Mouse (Mus musculus) liver, adult 2 months (tissue): Measurements from ENCODE around the gene Tas2r105. TPM values are rescaled to one million over a fixed set of nuclear protein-coding genes. Genes with fewer than 3 reads are reported as not detected.

Experiments used
- DNase-seq: peaks from one replicate; pipeline ENCODE4 v3.0.0-alpha.2; 2011; ENCODE audit warnings: low read depth, low spot score; ENCODE audit errors: extremely low read depth
- H3K27ac ChIP-seq: fragments of 200-500 bp; replicated peaks from 2 replicates; pipeline ENCODE4 v1.5.1; 2012; ENCODE audit warnings: low read depth, mild to moderate bottlenecking, control low read depth, inconsistent platforms, low read length; ENCODE audit not compliant: insufficient read depth
- H3K27me3 ChIP-seq: fragments of 200-500 bp; 2 replicates; pipeline ENCODE4 v1.6.1; 2012; ENCODE audit warnings: mild to moderate bottlenecking, moderate library complexity, low read length, inconsistent platforms; ENCODE audit not compliant: control insufficient read depth, insufficient read depth
- H3K36me3 ChIP-seq: fragments of 200-500 bp; 2 replicates; pipeline ENCODE4 v1.6.1; 2012; ENCODE audit warnings: low read length, inconsistent platforms; ENCODE audit not compliant: control insufficient read depth, insufficient read depth
- H3K4me1 ChIP-seq: fragments of 200-500 bp; 2 replicates; pipeline ENCODE4 v1.6.1; 2011; ENCODE audit warnings: low read length; ENCODE audit not compliant: control insufficient read depth, insufficient read depth
- H3K4me3 ChIP-seq: fragments of 200-500 bp; 2 replicates; pipeline ENCODE4 v1.5.1; 2011; ENCODE audit warnings: low read depth, mild to moderate bottlenecking, control low read depth, low read length, moderate library complexity; ENCODE audit not compliant: insufficient read depth
- H3K79me2 ChIP-seq: fragments of 200-500 bp; 2 replicates; pipeline ENCODE4 v1.6.1; 2012; ENCODE audit warnings: inconsistent platforms, mild to moderate bottlenecking, low read length, moderate library complexity; ENCODE audit not compliant: control insufficient read depth, insufficient read depth
- H3K9ac ChIP-seq: fragments of 200-500 bp; 2 replicates; pipeline ENCODE4 v1.6.1; 2012; ENCODE audit warnings: low read depth, mild to moderate bottlenecking, control low read depth, inconsistent platforms, low read length
- CTCF ChIP-seq: fragments of 200-500 bp; IDR thresholded peaks from 2 replicates; pipeline ENCODE4 v1.5.1; 2011; ENCODE audit warnings: low read depth, low read length, control low read depth
- POLR2A ChIP-seq: fragments of 200-500 bp; IDR thresholded peaks from 2 replicates; pipeline ENCODE4 v1.6.1; 2011; ENCODE audit warnings: low read length, control low read depth; ENCODE audit not compliant: insufficient read depth; ENCODE audit errors: extremely low read depth
- WGBS: fragments of 180-500 bp; shearing (Covaris S2); methylation state at CpG from one replicate; pipeline ENCODE4 v1.1.7; 2018; 5-methylcytosine and 5-hydroxymethylcytosine counted together
- polyA plus RNA-seq: library from polyadenylated mRNA; depleted of rRNA; stranded (reverse); fragments of >200 nt; gene quantifications from 2 replicates; pipeline ENCODE4 v1.2.3, GENCODE M21; 2012; rRNA removed
- total RNA-seq: library from RNA; depleted of rRNA; stranded (reverse); fragments of >200 nt; gene quantifications from 2 replicates; pipeline ENCODE4 v1.2.3, GENCODE M21; 2014; rRNA removed

The Tas2r105 gene
- total RNA-seq (not detected in 2 replicates), polyA plus RNA-seq (not detected in 2 replicates)

- Histone ChIP-seq H3K27me3 (no peaks in the 10 kb centered on the region), H3K4me3 (no peak within 1 kb of the TSS), H3K4me1 (no peaks in the 10 kb centered on the region), H3K36me3 (no peaks in the 10 kb centered on the region), H3K27ac (no peak within 1 kb of the TSS), H3K79me2 (no peaks in the 10 kb centered on the region), H3K9ac (no peak within 1 kb of the TSS)
- no peak for TF ChIP-seq POLR2A
- no peak for TF ChIP-seq CTCF
- 83% methylated on average over 1 of the region's 1 CpGs for WGBS
- no peak for DNase-seq
Observed at GRCm38 (mm10) chr6:131687395-131687794, at the start of gene Tas2r105. Gene Tas2r105 (minus strand): TSS chr6:131687495.

- Histone ChIP-seq H3K4me3 (no peak overlapping the region), H3K9ac (no peak overlapping the region), H3K36me3 (no peaks in the 10 kb centered on the region), H3K27me3 (no peaks in the 10 kb centered on the region), H3K79me2 (no peaks in the 10 kb centered on the region), H3K27ac (no peak overlapping the region), H3K4me1 (no peaks in the 10 kb centered on the region)
- no peak for TF ChIP-seq POLR2A
- TF ChIP-seq CTCF = no peak
- peak; percentile 4 for DNase-seq
- WGBS = 33% methylated on average over 7 of the region's 7 CpGs
Observed at GRCm38 (mm10) chr6:131712803-131713202, 25.5 kb upstream of the Tas2r105 start.

- Histone ChIP-seq H3K9ac (no peak within 1 kb of the TSS), H3K4me1 (no peaks in the 10 kb centered on the region), H3K79me2 (no peaks in the 10 kb centered on the region), H3K4me3 (no peak within 1 kb of the TSS), H3K27ac (no peak within 1 kb of the TSS), H3K36me3 (no peaks in the 10 kb centered on the region), H3K27me3 (no peaks in the 10 kb centered on the region)
- TF ChIP-seq CTCF (no peak), POLR2A (no peak)
- no peak for DNase-seq
Observed at GRCm38 (mm10) chr6:131689963-131690362, 2.7 kb upstream of the Tas2r105 start, which contains the start of gene Tas2r114. Gene Tas2r114 (minus strand): TSS chr6:131690063.

GRCm38 (mm10) chr6:131685644-131686043, 1.7 kb downstream of the Tas2r105 start, which contains the start of gene Tas2r104:
Gene Tas2r104 (minus strand): TSS chr6:131685744.
- H3K27ac ChIP-seq = no peak within 1 kb of the TSS

GRCm38 (mm10) chr6:131678786-131679185, 8.5 kb downstream of the Tas2r105 start, which contains the start of gene Tas2r106:
Gene Tas2r106 (minus strand): TSS chr6:131678886.
- Histone ChIP-seq H3K4me1 (no peaks in the 10 kb centered on the region), H3K36me3 (no peaks in the 10 kb centered on the region), H3K9ac (no peak within 1 kb of the TSS), H3K4me3 (no peak within 1 kb of the TSS), H3K27me3 (no peaks in the 10 kb centered on the region), H3K27ac (no peak within 1 kb of the TSS), H3K79me2 (no peaks in the 10 kb centered on the region)
- DNase-seq = no peak
- TF ChIP-seq POLR2A (no peak), CTCF (no peak)
- WGBS = 61% methylated on average over 3 of the region's 3 CpGs

More at GRCm38 (mm10) chr6:131685644-131686043, 1.7 kb downstream of the Tas2r105 start, which contains the start of gene Tas2r104:
- H3K79me2 ChIP-seq = no peaks in the 10 kb centered on the region
- no peak for DNase-seq
- H3K4me1 ChIP-seq = no peaks in the 10 kb centered on the region
- TF ChIP-seq POLR2A = no peak
- TF ChIP-seq CTCF = no peak
- H3K27me3 ChIP-seq = no peaks in the 10 kb centered on the region
- H3K9ac ChIP-seq = no peak within 1 kb of the TSS
- 59% methylated on average over 1 of the region's 1 CpGs for WGBS
- H3K36me3 ChIP-seq = no peaks in the 10 kb centered on the region
- H3K4me3 ChIP-seq = no peak within 1 kb of the TSS

GRCm38 (mm10) chr6:131660049-131660448, 27.2 kb downstream of the Tas2r105 start, which contains the start of gene Tas2r107:
Gene Tas2r107 (minus strand): TSS chr6:131660149.
- TF ChIP-seq CTCF = no peak
- Histone ChIP-seq H3K9ac (no peak within 1 kb of the TSS), H3K4me3 (no peak within 1 kb of the TSS), H3K36me3 (no peaks in the 10 kb centered on the region), H3K27ac (no peak within 1 kb of the TSS), H3K4me1 (no peaks in the 10 kb centered on the region), H3K27me3 (no peaks in the 10 kb centered on the region), H3K79me2 (no peaks in the 10 kb centered on the region)
- DNase-seq = no peak

Other genes starting within 250 kb of the Tas2r105 start
- gene 5430401F13Rik, start 201.1 kb downstream of the Tas2r105 start, total RNA-seq = not detected in 2 replicates
- not detected in 2 replicates for gene 5430401F13Rik, start 201.1 kb downstream of the Tas2r105 start, polyA plus RNA-seq
- gene Gm6619, start 201.1 kb downstream of the Tas2r105 start, total RNA-seq = not detected in 2 replicates
- gene Gm6619, start 201.1 kb downstream of the Tas2r105 start, polyA plus RNA-seq = not detected in 2 replicates
- gene Tas2r130, start 56.6 kb downstream of the Tas2r105 start, total RNA-seq = not detected in 2 replicates
- not detected in 2 replicates for gene Tas2r130, start 56.6 kb downstream of the Tas2r105 start, polyA plus RNA-seq
- gene Tas2r107, start 27.3 kb downstream of the Tas2r105 start, total RNA-seq = not detected in 2 replicates
- gene Tas2r107, start 27.3 kb downstream of the Tas2r105 start, polyA plus RNA-seq = not detected in 2 replicates
- not detected in 2 replicates for gene Tas2r106, start 8.6 kb downstream of the Tas2r105 start, total RNA-seq
- not detected in 2 replicates for gene Tas2r106, start 8.6 kb downstream of the Tas2r105 start, polyA plus RNA-seq
- gene Tas2r104, start 1.8 kb downstream of the Tas2r105 start, total RNA-seq = not detected in 2 replicates
- not detected in 2 replicates for gene Tas2r104, start 1.8 kb downstream of the Tas2r105 start, polyA plus RNA-seq
- not detected in 2 replicates for gene Tas2r114, start 2.6 kb upstream of the Tas2r105 start, total RNA-seq
- not detected in 2 replicates for gene Tas2r114, start 2.6 kb upstream of the Tas2r105 start, polyA plus RNA-seq